Mouse (Mus musculus) lung, embryonic 14.5 days (tissue): ENCODE measurements around the gene Grid2ip. TPM values are rescaled to one million over a fixed set of nuclear protein-coding genes. Genes with fewer than 3 reads are reported as not detected.
A peak's percentile ranks its signal among the peaks of the same experiment; 100 is the strongest.

Experiments
- ATAC-seq: fragments of 200-750 bp; cut with Nextera tagmentation; 2 replicates; pipeline ENCODE4 v1.8.0; 2017; ENCODE audit warnings: mild to moderate bottlenecking, moderate TSS enrichment, moderate library complexity; ENCODE audit not compliant: insufficient read depth
- DNase-seq: peaks from one replicate; pipeline ENCODE4 v3.0.0-alpha.2; 2015
- H3K27ac ChIP-seq: fragments of 300-500 bp; sonication (generic); 2 replicates; pipeline ENCODE4 v1.5.1; 2014; ENCODE audit warnings: low read depth, mild to moderate bottlenecking, moderate library complexity
- H3K27me3 ChIP-seq: fragments of 300-500 bp; sonication (generic); 2 replicates; pipeline ENCODE4 v1.6.1; 2014; ENCODE audit warnings: low read length, control low read depth; ENCODE audit not compliant: insufficient read depth
- H3K36me3 ChIP-seq: fragments of 300-500 bp; sonication (generic); 2 replicates; pipeline ENCODE4 v1.6.1; 2014; ENCODE audit warnings: control low read depth; ENCODE audit not compliant: insufficient read depth
- H3K4me1 ChIP-seq: fragments of 300-500 bp; sonication (generic); 2 replicates; pipeline ENCODE4 v1.6.1; 2014; ENCODE audit warnings: antibody characterized with exemption, control low read depth; ENCODE audit not compliant: insufficient read depth
- H3K4me2 ChIP-seq: fragments of 300-500 bp; sonication (generic); 2 replicates; pipeline ENCODE4 v1.6.1; 2014; ENCODE audit warnings: mild to moderate bottlenecking
- H3K4me3 ChIP-seq: fragments of 300-500 bp; sonication (generic); 2 replicates; pipeline ENCODE4 v1.5.1; 2014; ENCODE audit warnings: low read depth, low read length
- H3K9ac ChIP-seq: fragments of 300-500 bp; sonication (generic); 2 replicates; pipeline ENCODE4 v1.6.1; 2014
- H3K9me3 ChIP-seq: fragments of 300-500 bp; sonication (generic); 2 replicates; pipeline ENCODE4 v1.6.1; 2016; ENCODE audit warnings: low read depth, low read length, control low read depth
- CTCF ChIP-seq: IDR thresholded peaks from 2 replicates; pipeline ENCODE4 v1.5.1; 2016; ENCODE audit warnings: antibody characterized with exemption, low read depth
- WGBS: fragments of 180-500 bp; shearing (Covaris S2); extraction: QIAGEN DNeasy Blood & Tissue Kit; methylation state at CpG from one replicate; pipeline ENCODE4 v1.1.7; 2014; 5-methylcytosine and 5-hydroxymethylcytosine counted together
- polyA plus RNA-seq: library from polyadenylated mRNA; unstranded; fragments of >200 nt; fragmentation: Nextera tagmentation; extraction: Ambion mirVana; gene quantifications from 2 replicates; pipeline ENCODE4 v1.2.1, GENCODE M21; 2014

Grid2ip gene
- polyA plus RNA-seq, 1 experiment from 2014 or later = 0.17 TPM

- Histone ChIP-seq H3K4me1 (no peaks in the 10 kb centered on the region), H3K9ac (no peak overlapping the region), H3K9me3 (no peaks in the 10 kb centered on the region), H3K4me3 (no peak overlapping the region), H3K27me3 (no peaks in the 10 kb centered on the region), H3K36me3 (no peaks in the 10 kb centered on the region), H3K27ac (no peak overlapping the region), H3K4me2 (no peak overlapping the region)
- TF ChIP-seq CTCF = no peak
- ATAC-seq (no peak), DNase-seq (peak; percentile 26)
- 56% methylated on average over 6 of the region's 6 CpGs for WGBS
Measured at GRCm38 (mm10) chr5:143336559-143336958, 20.6 kb upstream of the Grid2ip start.

GRCm38 (mm10) chr5:143339603-143340002, 17.5 kb upstream of the Grid2ip start:
- 39% methylated on average over 6 of the region's 6 CpGs for WGBS

GRCm38 (mm10) chr5:143346367-143346766, 10.8 kb upstream of the Grid2ip start:
- DNase-seq = no peak
- H3K27ac ChIP-seq = no peak overlapping the region
- H3K4me1 ChIP-seq = no peaks in the 10 kb centered on the region
- no peak for TF ChIP-seq CTCF
- H3K4me2 ChIP-seq = no peak overlapping the region
- no peaks in the 10 kb centered on the region for H3K36me3 ChIP-seq
- WGBS = 77% methylated on average over 8 of the region's 8 CpGs
- H3K9me3 ChIP-seq = no peaks in the 10 kb centered on the region
- H3K4me3 ChIP-seq = no peak overlapping the region
- no peak overlapping the region for H3K9ac ChIP-seq
- no peaks in the 10 kb centered on the region for H3K27me3 ChIP-seq
- ATAC-seq = no peak

More at GRCm38 (mm10) chr5:143339603-143340002, 17.5 kb upstream of the Grid2ip start:
- H3K9me3 ChIP-seq = no peaks in the 10 kb centered on the region
- H3K27ac ChIP-seq = no peak overlapping the region
- DNase-seq = no peak
- no peaks in the 10 kb centered on the region for H3K27me3 ChIP-seq
- H3K4me2 ChIP-seq = no peak overlapping the region
- H3K4me1 ChIP-seq = no peaks in the 10 kb centered on the region
- H3K4me3 ChIP-seq = no peak overlapping the region
- TF ChIP-seq CTCF = no peak
- no peaks in the 10 kb centered on the region for H3K36me3 ChIP-seq
- ATAC-seq = no peak
- no peak overlapping the region for H3K9ac ChIP-seq

- no peak for DNase-seq
- Histone ChIP-seq H3K9me3 (no peaks in the 10 kb centered on the region), H3K36me3 (no peaks in the 10 kb centered on the region), H3K4me1 (no peaks in the 10 kb centered on the region), H3K27me3 (peaks cover 31% of the 10 kb centered on the region), H3K27ac (no peak overlapping the region), H3K4me2 (no peak overlapping the region), H3K4me3 (no peak overlapping the region), H3K9ac (no peak overlapping the region)
- ATAC-seq = no peak
- no peak for TF ChIP-seq CTCF
- WGBS = 32% methylated on average over 5 of the region's 5 CpGs
Measured at GRCm38 (mm10) chr5:143356017-143356416, 1.1 kb upstream of the Grid2ip start.

- TF ChIP-seq CTCF = no peak
- H3K27ac ChIP-seq = no peak overlapping the region
- no peaks in the 10 kb centered on the region for H3K9me3 ChIP-seq
- H3K27me3 ChIP-seq = peaks cover 31% of the 10 kb centered on the region
- H3K4me2 ChIP-seq = peak overlapping the region; percentile 35
- no peak for DNase-seq
- H3K9ac ChIP-seq = no peak overlapping the region; the same call in 1 of the 2 replicates
- no peaks in the 10 kb centered on the region for H3K4me1 ChIP-seq
- WGBS = 4% methylated on average over 28 of the region's 28 CpGs
- H3K36me3 ChIP-seq = no peaks in the 10 kb centered on the region
- H3K4me3 ChIP-seq = peak overlapping the region; percentile 15; the same call in 1 of the 2 replicates
- ATAC-seq = no peak
Measured at GRCm38 (mm10) chr5:143357564-143357963, 426 bp downstream of the Grid2ip start.

- ATAC-seq (no peak), DNase-seq (no peak)
- H3K4me1 ChIP-seq = no peaks in the 10 kb centered on the region
- no peaks in the 10 kb centered on the region for H3K9me3 ChIP-seq
- no peak for TF ChIP-seq CTCF
- WGBS = 34% methylated on average over 7 of the region's 7 CpGs
- H3K27me3 ChIP-seq = peaks cover 40% of the 10 kb centered on the region
- H3K27ac ChIP-seq = no peak overlapping the region
- H3K9ac ChIP-seq = no peak overlapping the region
- no peaks in the 10 kb centered on the region for H3K36me3 ChIP-seq
- no peak overlapping the region for H3K4me3 ChIP-seq
- no peak overlapping the region for H3K4me2 ChIP-seq
Measured at GRCm38 (mm10) chr5:143359263-143359662, 2.1 kb downstream of the Grid2ip start.

GRCm38 (mm10) chr5:143360000-143360399, 2.9 kb downstream of the Grid2ip start:
- no peak overlapping the region for H3K9ac ChIP-seq
- peak; percentile 66 for TF ChIP-seq CTCF
- peak; percentile 43 for DNase-seq
- H3K27me3 ChIP-seq = peaks cover 47% of the 10 kb centered on the region
- no peak overlapping the region for H3K4me3 ChIP-seq
- no peaks in the 10 kb centered on the region for H3K4me1 ChIP-seq
- H3K9me3 ChIP-seq = no peaks in the 10 kb centered on the region
- no peak overlapping the region for H3K27ac ChIP-seq
- 59% methylated on average over 5 of the region's 5 CpGs for WGBS
- no peaks in the 10 kb centered on the region for H3K36me3 ChIP-seq
- no peak for ATAC-seq
- no peak overlapping the region for H3K4me2 ChIP-seq

GRCm38 (mm10) chr5:143361428-143361827, 4.3 kb downstream of the Grid2ip start:
- 55% methylated on average over 7 of the region's 7 CpGs for WGBS
- no peak overlapping the region for H3K9ac ChIP-seq
- H3K4me3 ChIP-seq = no peak overlapping the region
- no peak overlapping the region for H3K27ac ChIP-seq
- no peak overlapping the region for H3K4me2 ChIP-seq
- ATAC-seq (no peak), DNase-seq (no peak)
- peaks cover 49% of the 10 kb centered on the region for H3K27me3 ChIP-seq
- no peaks in the 10 kb centered on the region for H3K4me1 ChIP-seq
- TF ChIP-seq CTCF = no peak
- no peaks in the 10 kb centered on the region for H3K9me3 ChIP-seq
- H3K36me3 ChIP-seq = no peaks in the 10 kb centered on the region
